Mouse (Mus musculus): ENCODE measurements around the gene Ttc23l.
"Not testable (repeated sequence)": the region's sequence is repeated elsewhere in the genome, so short reads cannot be mapped to it uniquely, and the experiment has no call there.

The Ttc23l gene

DNA sequence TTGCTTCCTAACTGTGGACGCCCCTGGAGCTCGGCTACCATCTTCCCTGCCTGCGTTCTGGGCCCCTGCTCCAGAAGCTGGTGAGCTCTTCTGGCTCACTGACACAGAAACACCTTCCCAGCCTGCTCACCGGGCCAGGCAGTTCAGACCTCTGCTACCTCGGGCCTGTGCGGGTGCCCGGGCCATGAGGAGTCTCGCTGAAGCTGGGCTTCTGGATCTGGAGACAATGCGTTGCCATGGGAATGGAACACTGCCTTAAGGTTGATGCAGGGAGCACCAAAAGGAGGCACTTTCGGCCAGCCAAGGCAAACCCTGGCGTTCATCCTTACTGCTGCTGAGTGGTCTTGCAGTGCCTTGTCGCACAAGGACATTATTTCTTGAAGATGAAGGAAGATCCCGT lies at the start of gene Ttc23l:
Gene Ttc23l (minus strand): TSS at position 204 of the 400 bp plus-strand sequence.
- DNase-seq (ENCODE audit: inconsistent age in 2 of 2, low spot score in 1 of 2): no peak

- DNase-seq (ENCODE audit: inconsistent age in 2 of 2, low spot score in 1 of 2): peak in 1 of 2 experiments; percentile 58
These were observed 40.9 kb upstream of the Ttc23l start for GRCm38 (mm10) chr15:10599413-10599812.

DNA sequence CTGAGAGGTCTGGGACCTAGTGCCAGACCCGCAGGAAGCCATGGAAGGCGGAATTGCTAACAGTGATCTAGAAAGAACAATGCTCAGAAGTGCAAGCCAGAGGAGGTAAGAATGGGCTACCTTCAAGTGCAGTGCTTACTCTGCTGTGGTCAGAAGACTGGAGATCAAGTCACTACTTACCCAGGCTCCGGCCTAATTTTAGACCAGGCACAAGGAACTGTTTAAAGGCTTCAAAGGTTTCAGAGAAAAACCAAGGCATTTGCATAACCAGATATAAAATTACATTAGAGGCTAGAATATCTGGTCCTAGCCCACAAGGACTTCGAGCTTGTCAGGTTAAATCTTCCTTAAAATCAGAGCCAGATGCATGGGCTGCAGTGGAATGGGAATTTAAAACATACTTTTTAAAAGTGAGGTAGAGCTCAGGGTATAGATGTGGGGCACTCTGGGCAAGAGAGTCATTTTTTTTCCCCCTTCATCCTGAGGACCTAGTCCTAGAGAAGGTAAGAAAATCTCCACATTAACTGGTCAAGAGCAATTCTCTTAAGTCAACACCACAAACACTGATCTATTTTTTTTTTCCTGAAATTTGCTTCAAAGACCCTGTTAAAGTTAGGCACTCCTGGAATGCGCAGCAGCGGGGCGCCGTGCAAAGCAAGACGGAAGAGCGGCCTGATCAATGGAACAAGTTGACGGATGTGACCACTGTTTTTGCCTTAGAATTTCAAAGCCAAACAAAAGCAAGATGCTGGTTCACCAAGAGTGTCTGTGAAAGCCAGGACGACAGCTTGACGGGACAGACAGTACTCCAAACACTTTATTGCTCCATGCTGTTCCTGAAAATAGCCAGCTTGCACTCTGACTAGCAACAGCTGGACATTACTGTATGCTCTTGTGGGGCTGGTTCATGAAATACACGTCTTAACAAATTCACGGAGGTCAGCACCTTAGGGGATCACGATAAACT lies 40.1 kb upstream of the Ttc23l start:
- DNase-seq (ENCODE audit: inconsistent age in 2 of 2, low spot score in 1 of 2): no peak

- DNase-seq (ENCODE audit: inconsistent age in 2 of 2, low spot score in 1 of 2): no peak
These were observed 38.4 kb upstream of the Ttc23l start for GRCm38 (mm10) chr15:10596871-10597270.

- no peak for DNase-seq (ENCODE audit: inconsistent age in 2 of 2, low spot score in 1 of 2)
These were observed 36.9 kb upstream of the Ttc23l start for GRCm38 (mm10) chr15:10595408-10595807.

DNA sequence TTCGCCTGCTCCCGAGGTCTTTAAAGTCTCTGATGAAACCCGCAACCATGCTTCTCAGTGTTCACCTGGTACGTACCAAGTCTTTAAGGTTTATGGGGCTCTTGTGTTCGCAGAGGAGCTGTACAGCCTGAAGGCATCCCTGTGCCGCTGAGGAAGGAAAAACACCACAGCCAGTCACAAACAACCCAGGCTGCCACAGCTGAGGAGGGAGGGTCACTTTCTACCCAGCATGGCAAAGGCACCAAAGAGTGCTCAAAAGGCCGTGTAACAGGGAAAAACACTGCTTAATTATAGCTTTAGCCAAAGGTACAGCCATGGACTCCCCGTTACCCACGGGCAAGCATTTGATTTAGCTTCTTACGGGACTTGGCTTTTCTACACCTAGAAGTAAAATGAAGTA lies 36.4 kb upstream of the Ttc23l start:
- no peak for DNase-seq (ENCODE audit: inconsistent age in 2 of 2, low spot score in 1 of 2)

GRCm38 (mm10) chr15:10593094-10593493 lies 34.6 kb upstream of the Ttc23l start:
- no peak for DNase-seq (ENCODE audit: inconsistent age in 2 of 2, low spot score in 1 of 2)

DNA sequence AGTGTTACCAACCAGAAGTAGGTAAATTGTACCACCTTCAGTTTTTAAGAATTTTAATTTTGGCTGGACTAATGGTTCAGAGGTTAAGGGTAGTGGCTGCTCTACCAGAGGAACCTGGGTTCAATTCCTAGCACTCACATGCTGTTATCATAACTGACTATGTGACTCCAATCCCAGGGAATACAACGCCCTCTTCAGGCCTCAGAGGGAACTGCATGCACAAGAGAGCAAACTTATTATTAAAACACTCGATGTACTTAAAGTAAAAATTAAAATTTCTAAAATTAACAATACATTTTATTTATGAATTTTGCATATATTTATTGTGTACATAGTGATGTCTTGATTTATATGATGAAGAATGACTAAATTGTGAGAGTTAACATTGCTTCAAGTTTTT lies 28.1 kb upstream of the Ttc23l start:
- DNase-seq (ENCODE audit: inconsistent age in 2 of 2, low spot score in 1 of 2): no peak

DNA sequence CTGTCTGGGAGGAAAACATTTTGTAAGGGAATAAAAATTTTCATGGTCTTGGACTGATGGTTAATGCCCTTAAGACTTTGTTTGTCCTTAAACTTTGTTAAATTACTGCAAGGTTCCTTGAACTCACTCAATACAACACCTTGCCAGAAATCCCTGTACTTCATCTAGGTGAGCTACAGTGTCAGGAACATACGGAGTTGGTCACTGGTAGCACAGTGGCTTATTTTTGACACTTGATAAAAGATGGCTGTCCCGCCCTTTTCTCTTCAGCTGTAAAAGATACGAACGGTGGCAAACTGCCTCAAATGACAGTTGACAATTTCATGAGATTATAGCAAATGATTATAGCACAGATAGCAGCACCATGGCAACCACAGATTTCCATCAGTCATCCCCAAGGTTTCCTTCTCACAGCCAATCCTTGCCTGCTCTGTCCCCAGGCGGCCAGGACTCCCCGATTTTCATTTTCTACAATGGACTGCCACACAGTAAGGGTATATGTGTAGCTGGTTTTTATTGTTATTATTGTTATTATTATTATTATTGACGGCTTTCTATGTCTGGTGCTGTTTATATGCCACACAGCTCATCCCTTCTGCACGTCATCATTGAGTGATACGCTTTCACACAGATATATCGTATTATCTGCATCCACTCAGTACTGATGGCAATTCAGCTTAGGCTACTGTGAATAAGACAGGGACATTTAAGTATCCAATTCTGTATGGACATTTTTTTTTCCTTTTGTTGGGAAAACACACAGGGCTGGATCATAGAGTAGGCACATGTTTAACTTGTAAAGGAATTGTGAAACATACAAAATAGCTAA lies 26.1 kb upstream of the Ttc23l start:
- DNase-seq (ENCODE audit: inconsistent age in 2 of 2, low spot score in 1 of 2): no peak

DNA sequence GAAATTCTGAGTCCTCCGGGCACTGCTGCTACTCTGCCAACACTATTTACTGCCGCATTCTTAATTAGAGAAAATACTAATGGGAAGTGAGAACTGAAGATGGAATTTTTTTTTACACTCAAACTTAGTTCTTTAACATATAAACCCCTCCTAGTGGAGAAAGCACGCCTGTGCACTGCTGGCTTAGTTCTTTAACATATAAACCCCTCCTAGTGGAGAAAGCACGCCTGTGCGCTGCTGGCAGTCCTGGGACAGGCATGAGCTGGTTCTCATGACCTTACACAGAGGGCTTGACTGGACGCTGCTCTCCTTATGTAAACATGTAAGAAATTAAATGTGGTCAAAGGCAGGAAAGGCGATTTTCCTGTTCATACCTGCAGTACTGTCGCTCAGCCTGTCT lies 24.9 kb upstream of the Ttc23l start:
- DNase-seq (ENCODE audit: inconsistent age in 2 of 2, low spot score in 1 of 2): peak; percentile 39 to 73

DNA sequence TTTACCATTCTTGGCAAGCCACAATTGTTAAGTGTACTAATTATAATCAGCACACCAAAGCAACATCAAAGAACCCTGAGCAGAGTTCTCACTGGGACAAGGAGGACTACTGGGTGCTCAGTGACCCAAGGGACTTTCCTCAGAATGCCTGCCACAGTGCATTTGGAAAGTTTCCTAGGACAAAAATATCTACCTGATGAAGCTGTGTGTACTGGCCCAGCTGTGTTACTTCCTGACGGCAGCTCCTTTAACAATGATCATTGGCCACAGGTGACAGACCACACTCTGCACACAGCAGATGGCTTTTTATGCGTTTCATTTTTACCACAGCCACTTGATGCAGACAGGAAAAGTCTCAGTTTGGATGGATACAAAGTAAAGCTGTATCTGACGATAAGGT lies 20.7 kb upstream of the Ttc23l start:
- no peak for DNase-seq (ENCODE audit: inconsistent age in 2 of 2, low spot score in 1 of 2)

DNA sequence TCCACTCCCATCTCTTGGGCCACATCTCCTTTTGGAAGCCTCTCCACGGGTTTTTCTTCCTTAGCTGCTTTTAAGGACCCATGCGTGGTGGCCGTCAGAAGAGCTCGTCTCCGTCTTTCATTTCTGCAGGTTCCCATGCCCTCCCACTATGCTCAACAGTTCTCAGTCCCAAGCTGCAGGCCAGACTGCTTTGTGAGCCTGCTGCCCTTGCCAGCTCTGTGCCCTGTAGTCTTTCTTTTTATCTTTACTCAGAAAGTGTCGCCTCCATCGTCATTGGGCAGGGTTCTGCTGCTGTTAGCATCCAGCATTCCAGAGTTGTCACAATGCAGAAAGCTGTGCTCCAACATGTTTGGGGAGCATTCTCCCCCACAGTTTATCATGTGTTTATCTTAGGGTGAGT lies 8.0 kb upstream of the Ttc23l start:
- no peak for DNase-seq (ENCODE audit: inconsistent age in 2 of 2, low spot score in 1 of 2)

- no peak for DNase-seq (ENCODE audit: inconsistent age in 2 of 2, low spot score in 1 of 2)
These were observed 5.7 kb upstream of the Ttc23l start for GRCm38 (mm10) chr15:10564201-10564600.

GRCm38 (mm10) chr15:10562281-10562680 lies 3.8 kb upstream of the Ttc23l start:
- no peak for DNase-seq (ENCODE audit: inconsistent age in 2 of 2, low spot score in 1 of 2)

DNA sequence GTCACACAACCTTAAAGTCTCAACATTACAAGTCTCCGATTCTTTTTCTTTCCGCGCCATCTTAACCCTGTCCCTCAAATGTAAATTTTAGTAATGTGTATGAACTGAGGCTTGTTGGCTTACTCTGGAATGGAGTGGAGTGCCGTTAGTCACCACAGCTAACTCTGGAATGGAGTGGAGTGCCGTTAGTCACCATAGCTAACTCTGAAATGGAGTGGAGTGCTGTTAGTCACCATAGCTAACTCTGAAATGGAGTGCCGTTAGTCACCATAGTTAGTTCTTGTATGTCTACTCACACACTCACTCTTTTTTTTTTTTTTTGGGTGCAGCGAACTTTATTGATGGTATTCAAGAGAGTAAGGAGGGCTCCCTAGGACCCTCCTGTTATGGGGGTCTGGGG lies 1.5 kb upstream of the Ttc23l start:
- DNase-seq (ENCODE audit: inconsistent age in 2 of 2, low spot score in 1 of 2): no peak

GRCm38 (mm10) chr15:10554336-10554735 lies 4.1 kb downstream of the Ttc23l start:
- DNase-seq (ENCODE audit: inconsistent age in 2 of 2, low spot score in 1 of 2): no peak

GRCm38 (mm10) chr15:10540271-10541088 lies 18.0 kb downstream of the Ttc23l start:
- no peak for DNase-seq (ENCODE audit: inconsistent age in 2 of 2, low spot score in 1 of 2)

- no peak for DNase-seq (ENCODE audit: inconsistent age in 2 of 2, low spot score in 1 of 2)
These were observed 22.5 kb downstream of the Ttc23l start for GRCm38 (mm10) chr15:10535969-10536368.

GRCm38 (mm10) chr15:10534591-10534990 lies 23.9 kb downstream of the Ttc23l start:
- DNase-seq (ENCODE audit: inconsistent age in 2 of 2, low spot score in 1 of 2): no peak

- not testable (repeated sequence) for DNase-seq (ENCODE audit: inconsistent age in 2 of 2, low spot score in 1 of 2)
These were observed 25.1 kb downstream of the Ttc23l start for GRCm38 (mm10) chr15:10533361-10533760.

DNA sequence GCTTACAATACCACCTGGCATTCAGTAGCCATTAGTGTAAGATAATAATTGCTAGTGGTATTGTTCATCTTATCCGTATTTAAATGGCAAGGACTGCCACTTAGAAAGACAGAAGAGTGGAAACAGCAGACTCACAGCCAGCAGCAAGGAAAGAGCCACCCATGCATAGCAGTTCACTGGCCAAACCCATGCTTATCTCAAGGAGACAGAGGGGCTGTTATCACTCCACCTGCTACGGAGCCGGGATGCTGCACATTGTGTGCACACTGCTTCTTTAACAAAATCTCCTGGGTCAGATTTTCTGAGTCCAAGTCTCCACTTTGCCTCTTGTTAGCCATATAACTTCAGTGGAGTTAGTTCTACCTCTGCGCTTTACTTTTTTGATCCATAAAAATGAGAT lies 27.1 kb downstream of the Ttc23l start:
- no peak for DNase-seq (ENCODE audit: inconsistent age in 2 of 2, low spot score in 1 of 2)

All from adrenal gland, adult (tissue).